Mouse (Mus musculus): Measurements from ENCODE around the gene Traip. TPM values are rescaled to one million over a fixed set of nuclear protein-coding genes. Genes with fewer than 3 reads are reported as not detected.
"Not testable (repeated sequence)": the region's sequence is repeated elsewhere in the genome, so short reads cannot be mapped to it uniquely, and the experiment has no call there.

Gene Traip
- polyA plus RNA-seq, 1 experiment from 2014 or later: 23.9 TPM

GRCm38 (mm10) chr9:108013577-108013976 is 63.6 kb downstream of the Traip start:
- ATAC-seq (replicated peaks; ENCODE audit: low FRiP score, low TSS enrichment, low read depth); H3K9me3 ChIP-seq (ENCODE audit: control insufficient read depth, low read length): not testable (repeated sequence)
- WGBS: 89% methylated on average over 2 of the region's 2 CpGs

GRCm38 (mm10) chr9:108017127-108017526 is 67.2 kb downstream of the Traip start:
- Histone ChIP-seq H3K27me3 (replicated peaks; ENCODE audit: control insufficient read depth, insufficient read depth, low read length) (no peaks in the 10 kb centered on the region), H3K36me3 (ENCODE audit: control insufficient read depth, insufficient read depth, low read length) (peaks cover 19% of the 10 kb centered on the region; the same call in 1 of the 2 replicates), H3K9ac (ENCODE audit: low read length) (no peak overlapping the region), H3K9me3 (ENCODE audit: control insufficient read depth, low read length) (no peaks in the 10 kb centered on the region), H3K4me1 (replicated peaks; ENCODE audit: control insufficient read depth, insufficient read depth, low read length) (peaks cover 4% of the 10 kb centered on the region; the same call in 1 of the 2 replicates), H3K4me2 (ENCODE audit: low read length) (no peak overlapping the region), H3K27ac (ENCODE audit: low read depth) (no peak overlapping the region), H3K4me3 (ENCODE audit: low read depth, low read length) (no peak overlapping the region)
- DNase-seq (ENCODE audit: low spot score): no peak
- no peak for ATAC-seq (replicated peaks; ENCODE audit: low FRiP score, low TSS enrichment, low read depth)
- 77% methylated on average over 3 of the region's 3 CpGs for WGBS

More at GRCm38 (mm10) chr9:108013577-108013976, 63.6 kb downstream of the Traip start:
- H3K27ac ChIP-seq (ENCODE audit: low read depth); DNase-seq (ENCODE audit: low spot score); H3K4me3 ChIP-seq (ENCODE audit: low read depth, low read length); H3K4me1 ChIP-seq (replicated peaks; ENCODE audit: control insufficient read depth, insufficient read depth, low read length); H3K9ac ChIP-seq (ENCODE audit: low read length); H3K4me2 ChIP-seq (ENCODE audit: low read length); H3K27me3 ChIP-seq (replicated peaks; ENCODE audit: control insufficient read depth, insufficient read depth, low read length): not testable (repeated sequence)
- H3K36me3 ChIP-seq (ENCODE audit: control insufficient read depth, insufficient read depth, low read length): peaks cover 20% of the 10 kb centered on the region; the same call in 1 of the 2 replicates

GRCm38 (mm10) chr9:108020741-108021140 is 70.8 kb downstream of the Traip start:
- 92% methylated on average over 1 of the region's 1 CpGs for WGBS
- H3K9me3 ChIP-seq (ENCODE audit: control insufficient read depth, low read length): no peaks in the 10 kb centered on the region
- no peak overlapping the region for H3K9ac ChIP-seq (ENCODE audit: low read length)
- H3K4me1 ChIP-seq (replicated peaks; ENCODE audit: control insufficient read depth, insufficient read depth, low read length): peaks cover 4% of the 10 kb centered on the region; the same call in 1 of the 2 replicates
- no peak overlapping the region for H3K4me2 ChIP-seq (ENCODE audit: low read length)
- ATAC-seq (replicated peaks; ENCODE audit: low FRiP score, low TSS enrichment, low read depth) (no peak), DNase-seq (ENCODE audit: low spot score) (no peak)
- no peak overlapping the region for H3K4me3 ChIP-seq (ENCODE audit: low read depth, low read length)
- no peak overlapping the region for H3K27ac ChIP-seq (ENCODE audit: low read depth)
- H3K27me3 ChIP-seq (replicated peaks; ENCODE audit: control insufficient read depth, insufficient read depth, low read length): no peaks in the 10 kb centered on the region
- H3K36me3 ChIP-seq (ENCODE audit: control insufficient read depth, insufficient read depth, low read length): peaks cover 32% of the 10 kb centered on the region

Other genes with a start within 250 kb of the Traip start
- 16.2 and 16.3 TPM in 2 replicates for gene Sema3f, start 239.7 kb upstream of the Traip start, polyA plus RNA-seq (2014; fragmentation: Nextera tagmentation; extraction: Ambion mirVana)
- gene Rbm5, start 179.1 kb upstream of the Traip start, polyA plus RNA-seq (2014; fragmentation: Nextera tagmentation; extraction: Ambion mirVana): 156 and 174 TPM in 2 replicates
- gene Rbm6, start 76.9 kb upstream of the Traip start, polyA plus RNA-seq (2014; fragmentation: Nextera tagmentation; extraction: Ambion mirVana): 64.2 and 74.5 TPM in 2 replicates
- 17.2 and 21.7 TPM in 2 replicates for gene Mon1a, start 62.0 kb upstream of the Traip start, polyA plus RNA-seq (2014; fragmentation: Nextera tagmentation; extraction: Ambion mirVana)
- gene Mst1r, start 43.3 kb upstream of the Traip start, polyA plus RNA-seq (2014; fragmentation: Nextera tagmentation; extraction: Ambion mirVana): 3.9 and 4.1 TPM in 2 replicates
- gene Actl11, start 21.7 kb upstream of the Traip start, polyA plus RNA-seq (2014; fragmentation: Nextera tagmentation; extraction: Ambion mirVana): not detected in 2 replicates
- gene Camkv, start 14.5 kb upstream of the Traip start, polyA plus RNA-seq (2014; fragmentation: Nextera tagmentation; extraction: Ambion mirVana): 1.7 and 1.9 TPM in 2 replicates
- gene Uba7, start 25.4 kb downstream of the Traip start, polyA plus RNA-seq (2014; fragmentation: Nextera tagmentation; extraction: Ambion mirVana): 48.0 and 51.1 TPM in 2 replicates
- gene Gm20661, start 32.9 kb downstream of the Traip start, polyA plus RNA-seq (2014; fragmentation: Nextera tagmentation; extraction: Ambion mirVana): 8.7 and 11.4 TPM in 2 replicates
- gene Inka1, start 35.7 kb downstream of the Traip start, polyA plus RNA-seq (2014; fragmentation: Nextera tagmentation; extraction: Ambion mirVana): 58.7 and 62.4 TPM in 2 replicates
- 15.7 and 27.3 TPM in 2 replicates for gene Cdhr4, start 42.4 kb downstream of the Traip start, polyA plus RNA-seq (2014; fragmentation: Nextera tagmentation; extraction: Ambion mirVana)
- gene Gm20662, start 46.2 kb downstream of the Traip start, polyA plus RNA-seq (2014; fragmentation: Nextera tagmentation; extraction: Ambion mirVana): 0.42 and 0.90 TPM in 2 replicates
- 24.6 and 25.8 TPM in 2 replicates for gene Ip6k1, start 52.4 kb downstream of the Traip start, polyA plus RNA-seq (2014; fragmentation: Nextera tagmentation; extraction: Ambion mirVana)
- gene Gmppb, start 99.1 kb downstream of the Traip start, polyA plus RNA-seq (2014; fragmentation: Nextera tagmentation; extraction: Ambion mirVana): 29.1 and 33.5 TPM in 2 replicates
- gene Amigo3, start 103.0 kb downstream of the Traip start, polyA plus RNA-seq (2014; fragmentation: Nextera tagmentation; extraction: Ambion mirVana): 2.5 and 2.7 TPM in 2 replicates
- 0.17 and 0.78 TPM in 2 replicates for gene Mst1, start 130.3 kb downstream of the Traip start, polyA plus RNA-seq (2014; fragmentation: Nextera tagmentation; extraction: Ambion mirVana)
- gene Rnf123, start 133.2 kb downstream of the Traip start, polyA plus RNA-seq (2014; fragmentation: Nextera tagmentation; extraction: Ambion mirVana): 30.7 and 33.2 TPM in 2 replicates
- gene Apeh, start 144.5 kb downstream of the Traip start, polyA plus RNA-seq (2014; fragmentation: Nextera tagmentation; extraction: Ambion mirVana): 57.7 and 61.1 TPM in 2 replicates
- 4.1 and 4.6 TPM in 2 replicates for gene Bsn, start 240.2 kb downstream of the Traip start, polyA plus RNA-seq (2014; fragmentation: Nextera tagmentation; extraction: Ambion mirVana)